Mouse (Mus musculus): ENCODE measurements at regions not wholly inside any gene's neighbourhood (a gene's known extent, or its start where the extent isn't known, plus 50 kb on each side); places are given as distances from the start of the nearest gene placed in this dataset.

- DNase-seq (ENCODE audit: low spot score): no peak
Observed at GRCm38 (mm10) chr4:88940670-88941069, 60.7 kb upstream of the Ifne start.

- no peak for DNase-seq (ENCODE audit: low spot score)
Observed at GRCm38 (mm10) chr4:88939397-88939796, 59.4 kb upstream of the Ifne start.

DNA sequence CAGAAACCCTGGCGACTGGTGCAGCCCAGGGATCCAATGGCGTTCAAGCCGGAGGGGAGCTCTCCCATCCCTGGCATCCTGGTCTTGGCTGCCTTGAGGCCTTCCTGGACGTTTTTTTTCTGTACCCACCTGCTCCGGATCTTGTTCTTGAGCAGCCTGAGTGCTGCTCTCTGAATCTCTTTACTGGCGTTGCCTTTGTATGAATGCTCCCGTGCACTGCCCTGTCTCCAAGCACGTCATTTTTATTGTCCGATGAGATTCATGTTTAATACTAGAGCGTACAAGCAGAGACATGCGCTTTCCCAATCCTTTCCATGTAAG, 58.7 kb upstream of the Ifne start:
- no peak for DNase-seq (ENCODE audit: low spot score)

- peak; percentile 70 for DNase-seq (ENCODE audit: low spot score)
Observed at GRCm38 (mm10) chr4:88937866-88938711, 58.1 kb upstream of the Ifne start.

GRCm38 (mm10) chr4:88936976-88937375, 57.0 kb upstream of the Ifne start:
- DNase-seq (ENCODE audit: low spot score): peak; percentile 54

GRCm38 (mm10) chr4:88935901-88936300, 55.9 kb upstream of the Ifne start:
- no peak for DNase-seq (ENCODE audit: low spot score)

DNA sequence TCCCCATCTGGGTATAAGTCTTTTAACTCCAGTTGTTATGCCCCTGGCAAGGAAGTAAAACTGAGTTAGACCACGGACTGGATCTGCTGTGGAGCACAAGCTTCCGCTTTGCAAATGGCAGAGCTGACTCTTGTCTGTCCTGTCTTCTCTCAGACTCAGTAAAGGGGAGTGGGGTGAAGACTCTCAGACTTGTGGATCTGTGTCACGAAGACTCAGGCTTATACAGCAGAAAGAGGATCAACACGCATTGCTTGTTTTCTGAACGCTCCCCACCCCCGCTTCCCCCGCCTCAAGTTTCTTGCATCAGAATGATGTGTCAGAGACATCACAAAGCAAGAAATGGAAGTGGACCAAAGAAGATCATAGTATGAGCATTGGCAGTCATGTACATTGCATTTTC, 55.3 kb upstream of the Ifne start:
- peak; percentile 88 for DNase-seq (ENCODE audit: low spot score)

GRCm38 (mm10) chr4:88934266-88935025, 54.4 kb upstream of the Ifne start:
- peak; percentile 45 for DNase-seq (ENCODE audit: low spot score)

DNA sequence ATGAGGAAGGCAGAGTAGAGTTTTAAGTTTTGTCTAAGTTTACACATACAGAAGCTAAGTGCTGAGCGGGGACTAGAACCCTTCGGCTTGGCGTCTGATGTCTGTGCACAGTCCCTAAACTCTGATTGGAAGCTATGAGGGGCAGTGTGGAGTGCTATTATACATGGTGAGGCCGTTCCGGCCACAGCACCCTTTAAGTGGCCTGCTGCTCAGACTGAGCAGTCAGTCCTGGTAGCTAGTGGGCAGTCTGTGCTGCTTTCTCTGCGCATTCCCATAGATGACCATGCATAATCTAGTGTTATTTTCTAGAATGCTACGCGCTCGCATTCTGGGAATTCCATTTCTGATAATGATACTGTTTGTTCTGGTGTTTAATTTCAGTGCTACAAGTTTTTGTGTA, 51.2 kb upstream of the Ifne start:
- DNase-seq (ENCODE audit: low spot score): no peak

Data from adipocyte (in vitro differentiated cells).